Mouse (Mus musculus): ENCODE results near the gene Rnf5. TPM values are rescaled to one million over a fixed set of nuclear protein-coding genes. Genes with fewer than 3 reads are reported as not detected.

Rnf5 gene
- polyA plus RNA-seq, 1 experiment from 2014 or later = 84.9 TPM

GRCm38 (mm10) chr17:34648141-34648890, 44.8 kb upstream of the Rnf5 start:
- Histone ChIP-seq H3K9ac (peak overlapping the region; percentile 78; the same call in 1 of the 2 replicates), H3K27me3 (ENCODE audit: insufficient read depth, low read length) (no peaks in the 10 kb centered on the region), H3K27ac (ENCODE audit: low read depth) (no peak overlapping the region), H3K4me1 (ENCODE audit: insufficient read depth) (peaks cover 10% of the 10 kb centered on the region), H3K9me3 (ENCODE audit: low read depth, low read length) (no peaks in the 10 kb centered on the region), H3K36me3 (ENCODE audit: insufficient read depth) (peaks cover 52% of the 10 kb centered on the region), H3K4me3 (ENCODE audit: low read depth, low read length) (peak overlapping the region; percentile 91), H3K4me2 (peak overlapping the region; percentile 88)
- no peak for TF ChIP-seq CTCF (IDR thresholded peaks at IDR 0.05; ENCODE audit: low read depth)
- ATAC-seq (ENCODE audit: insufficient read depth) (no peak), DNase-seq (no peak)
- WGBS = 76% methylated on average over 16 of the region's 16 CpGs

- peak within 1 kb of the TSS; percentile 88 for H3K4me2 ChIP-seq
- DNase-seq = peak; percentile 98
- H3K4me3 ChIP-seq (ENCODE audit: low read depth, low read length) = peak within 1 kb of the TSS; percentile 91
- H3K9ac ChIP-seq = peak within 1 kb of the TSS; percentile 78
- peak within 1 kb of the TSS; percentile 56; the same call in 1 of the 2 replicates for H3K27ac ChIP-seq (ENCODE audit: low read depth)
- under 1% methylated on average over 66 of the region's 66 CpGs for WGBS
- TF ChIP-seq CTCF (IDR thresholded peaks at IDR 0.05; ENCODE audit: low read depth) = no peak
- H3K27me3 ChIP-seq (ENCODE audit: insufficient read depth, low read length) = no peaks in the 10 kb centered on the region
- H3K4me1 ChIP-seq (ENCODE audit: insufficient read depth) = peaks cover 10% of the 10 kb centered on the region
- ATAC-seq (ENCODE audit: insufficient read depth) = peak; percentile 97
- H3K36me3 ChIP-seq (ENCODE audit: insufficient read depth) = peaks cover 41% of the 10 kb centered on the region
- H3K9me3 ChIP-seq (ENCODE audit: low read depth, low read length) = no peaks in the 10 kb centered on the region
These were observed 43.7 kb upstream of the Rnf5 start, which contains the start of gene Atf6b for GRCm38 (mm10) chr17:34646906-34647787. Atf6b (plus strand) TSS chr17:34647146.

- no peaks in the 10 kb centered on the region for H3K9me3 ChIP-seq (ENCODE audit: low read depth, low read length)
- H3K4me3 ChIP-seq (ENCODE audit: low read depth, low read length) = peak overlapping the region; percentile 91; the same call in 1 of the 2 replicates
- no peak overlapping the region for H3K27ac ChIP-seq (ENCODE audit: low read depth)
- no peak for TF ChIP-seq CTCF (IDR thresholded peaks at IDR 0.05; ENCODE audit: low read depth)
- peaks cover 10% of the 10 kb centered on the region for H3K4me1 ChIP-seq (ENCODE audit: insufficient read depth)
- no peak for DNase-seq
- H3K27me3 ChIP-seq (ENCODE audit: insufficient read depth, low read length) = no peaks in the 10 kb centered on the region
- H3K9ac ChIP-seq = no peak overlapping the region
- no peak for ATAC-seq (ENCODE audit: insufficient read depth)
- H3K4me2 ChIP-seq = peak overlapping the region; percentile 43
- peaks cover 29% of the 10 kb centered on the region for H3K36me3 ChIP-seq (ENCODE audit: insufficient read depth)
- WGBS = 83% methylated on average over 30 of the region's 30 CpGs
These were observed 42.5 kb upstream of the Rnf5 start for GRCm38 (mm10) chr17:34645831-34646511.

- peaks cover 22% of the 10 kb centered on the region for H3K36me3 ChIP-seq (ENCODE audit: insufficient read depth)
- peak overlapping the region; percentile 55 for H3K9ac ChIP-seq
- H3K4me3 ChIP-seq (ENCODE audit: low read depth, low read length) = peak overlapping the region; percentile 53
- H3K27ac ChIP-seq (ENCODE audit: low read depth) = peak overlapping the region; percentile 44
- no peak for ATAC-seq (ENCODE audit: insufficient read depth)
- no peaks in the 10 kb centered on the region for H3K27me3 ChIP-seq (ENCODE audit: insufficient read depth, low read length)
- peak overlapping the region; percentile 76 for H3K4me2 ChIP-seq
- H3K9me3 ChIP-seq (ENCODE audit: low read depth, low read length) = no peaks in the 10 kb centered on the region
- no peak for TF ChIP-seq CTCF (IDR thresholded peaks at IDR 0.05; ENCODE audit: low read depth)
- DNase-seq = no peak
- H3K4me1 ChIP-seq (ENCODE audit: insufficient read depth) = peaks cover 10% of the 10 kb centered on the region
- 38% methylated on average over 10 of the region's 10 CpGs for WGBS
These were observed 41.9 kb upstream of the Rnf5 start for GRCm38 (mm10) chr17:34645256-34645829.

GRCm38 (mm10) chr17:34644608-34645007, 41.1 kb upstream of the Rnf5 start, which contains the start of gene Fkbpl:
Fkbpl (plus strand) TSS chr17:34644764.
- Histone ChIP-seq H3K9me3 (ENCODE audit: low read depth, low read length) (no peaks in the 10 kb centered on the region), H3K4me3 (ENCODE audit: low read depth, low read length) (peak within 1 kb of the TSS; percentile 53), H3K36me3 (ENCODE audit: insufficient read depth) (peaks cover 17% of the 10 kb centered on the region), H3K27me3 (ENCODE audit: insufficient read depth, low read length) (no peaks in the 10 kb centered on the region), H3K4me2 (peak within 1 kb of the TSS; percentile 76), H3K27ac (ENCODE audit: low read depth) (peak within 1 kb of the TSS; percentile 44), H3K4me1 (ENCODE audit: insufficient read depth) (peaks cover 10% of the 10 kb centered on the region), H3K9ac (peak within 1 kb of the TSS; percentile 55)
- peak; percentile 74 for ATAC-seq (ENCODE audit: insufficient read depth)
- DNase-seq = peak; percentile 99
- whole genome bisulfite sequencing = 0% methylated on average over 16 of the region's 16 CpGs
- TF ChIP-seq CTCF (IDR thresholded peaks at IDR 0.05; ENCODE audit: low read depth) = no peak

- Histone ChIP-seq H3K36me3 (ENCODE audit: insufficient read depth) (peaks cover 11% of the 10 kb centered on the region), H3K9me3 (ENCODE audit: low read depth, low read length) (no peaks in the 10 kb centered on the region), H3K4me3 (ENCODE audit: low read depth, low read length) (no peak overlapping the region), H3K27me3 (ENCODE audit: insufficient read depth, low read length) (no peaks in the 10 kb centered on the region), H3K9ac (no peak overlapping the region), H3K4me2 (no peak overlapping the region), H3K4me1 (ENCODE audit: insufficient read depth) (peaks cover 10% of the 10 kb centered on the region), H3K27ac (ENCODE audit: low read depth) (no peak overlapping the region)
- 78% methylated on average over 10 of the region's 10 CpGs for WGBS
- ATAC-seq (ENCODE audit: insufficient read depth) (no peak), DNase-seq (no peak)
- TF ChIP-seq CTCF (IDR thresholded peaks at IDR 0.05; ENCODE audit: low read depth) = no peak
These were observed 40.5 kb upstream of the Rnf5 start for GRCm38 (mm10) chr17:34643944-34644343.

Data from lung, embryonic 14.5 days (tissue).